Mouse (Mus musculus) cerebellum, adult 2 months (tissue): Measurements from ENCODE around the gene Hus1b. TPM values are rescaled to one million over a fixed set of nuclear protein-coding genes. Genes with fewer than 3 reads are reported as not detected.

ENCODE experiments used
- DNase-seq, 2 experiments: peaks; one replicate each; pipeline ENCODE4 v3.0.0; 2021
- H3K27ac ChIP-seq: fragments of 200-500 bp; 2 replicates; pipeline ENCODE4 v1.5.1; 2012; ENCODE audit warnings: low read length, control low read depth, inconsistent platforms; ENCODE audit not compliant: insufficient read depth
- H3K27me3 ChIP-seq: fragments of 200-500 bp; 2 replicates; pipeline ENCODE4 v1.6.1; 2012; ENCODE audit warnings: inconsistent platforms, mild to moderate bottlenecking, low read length, moderate library complexity; ENCODE audit not compliant: control insufficient read depth, insufficient read depth
- H3K4me1 ChIP-seq: fragments of 200-500 bp; 2 replicates; pipeline ENCODE4 v1.6.1; 2011; ENCODE audit warnings: low read length; ENCODE audit not compliant: control insufficient read depth, insufficient read depth
- H3K4me3 ChIP-seq: fragments of 200-500 bp; replicated peaks from 2 replicates; pipeline ENCODE3; 2011; ENCODE audit warnings: mild to moderate bottlenecking, low read depth, low read length, control low read depth; ENCODE audit not compliant: insufficient read depth
- CTCF ChIP-seq: fragments of 200-500 bp; IDR thresholded peaks from 2 replicates; pipeline ENCODE4 v1.5.1; 2011; ENCODE audit warnings: low read depth, mild to moderate bottlenecking, control low read depth, low read length, moderate library complexity, borderline replicate concordance; ENCODE audit not compliant: insufficient read depth
- POLR2A ChIP-seq: fragments of 200-500 bp; IDR thresholded peaks from 2 replicates; pipeline ENCODE4 v1.6.1; 2011; ENCODE audit warnings: low read length, control low read depth, borderline replicate concordance; ENCODE audit not compliant: insufficient read depth
- WGBS: fragments of 180-500 bp; shearing (Covaris S2); methylation state at CpG from one replicate; pipeline ENCODE4 v1.1.7; 2018; 5-methylcytosine and 5-hydroxymethylcytosine counted together
- polyA plus RNA-seq: library from polyadenylated mRNA; depleted of rRNA; stranded (reverse); fragments of >200 nt; gene quantifications from 2 replicates; pipeline ENCODE4 v1.2.3, GENCODE M21; 2012

Gene Hus1b
- polyA plus RNA-seq, 1 experiment = 0.26 TPM

- WGBS = 4% methylated on average over 27 of the region's 27 CpGs
- peak; percentile 71 to 75 for DNase-seq
- H3K27ac ChIP-seq = peak overlapping the region; percentile 64
- no peak for TF ChIP-seq CTCF
- peak; percentile 37; the same call in 1 of the 2 replicates for TF ChIP-seq POLR2A
- no peaks in the 10 kb centered on the region for H3K27me3 ChIP-seq
- peak overlapping the region; percentile 73 for H3K4me3 ChIP-seq
- peaks cover 2% of the 10 kb centered on the region; the same call in 1 of the 2 replicates for H3K4me1 ChIP-seq
These were observed 38.3 kb upstream of the Hus1b start for GRCm38 (mm10) chr13:30985598-30986466.

- Histone ChIP-seq H3K4me1 (peaks cover 2% of the 10 kb centered on the region; the same call in 1 of the 2 replicates), H3K27ac (no peak overlapping the region), H3K27me3 (no peaks in the 10 kb centered on the region), H3K4me3 (peak overlapping the region; percentile 73)
- TF ChIP-seq CTCF = no peak
- no peak for TF ChIP-seq POLR2A
- DNase-seq = no peak
- 5% methylated on average over 13 of the region's 13 CpGs for WGBS
These were observed 37.7 kb upstream of the Hus1b start for GRCm38 (mm10) chr13:30985275-30985597.

- TF ChIP-seq POLR2A (no peak), CTCF (peak; percentile 41; the same call in 1 of the 2 replicates)
- Histone ChIP-seq H3K27ac (no peak overlapping the region), H3K4me3 (no peak overlapping the region), H3K4me1 (peaks cover 2% of the 10 kb centered on the region; the same call in 1 of the 2 replicates), H3K27me3 (no peaks in the 10 kb centered on the region)
- peak in 1 of 2 experiments; percentile 14 for DNase-seq
- 100% methylated on average over 1 of the region's 1 CpGs for WGBS
These were observed 34.1 kb upstream of the Hus1b start for GRCm38 (mm10) chr13:30981666-30982065.

- Histone ChIP-seq H3K27ac (no peak overlapping the region), H3K27me3 (no peaks in the 10 kb centered on the region), H3K4me3 (no peak overlapping the region), H3K4me1 (no peaks in the 10 kb centered on the region)
- TF ChIP-seq POLR2A (no peak), CTCF (no peak)
- no peak for DNase-seq
- 14% methylated on average over 4 of the region's 4 CpGs for whole genome bisulfite sequencing
These were observed 30.7 kb upstream of the Hus1b start for GRCm38 (mm10) chr13:30978224-30978623.

GRCm38 (mm10) chr13:30976536-30977084, 29.1 kb upstream of the Hus1b start:
- H3K4me1 ChIP-seq = no peaks in the 10 kb centered on the region
- no peak overlapping the region for H3K27ac ChIP-seq
- H3K27me3 ChIP-seq = no peaks in the 10 kb centered on the region
- no peak for DNase-seq
- H3K4me3 ChIP-seq = no peak overlapping the region
- WGBS = 39% methylated on average over 8 of the region's 8 CpGs
- TF ChIP-seq POLR2A = no peak

- H3K4me3 ChIP-seq = peak overlapping the region; percentile 88
- H3K27ac ChIP-seq = peak overlapping the region; percentile 30; the same call in 1 of the 2 replicates
- H3K27me3 ChIP-seq = no peaks in the 10 kb centered on the region
- 19% methylated on average over 5 of the region's 5 CpGs for WGBS
- H3K4me1 ChIP-seq = no peaks in the 10 kb centered on the region
- no peak for TF ChIP-seq CTCF
- TF ChIP-seq POLR2A = no peak
- DNase-seq = no peak
These were observed 26.7 kb upstream of the Hus1b start for GRCm38 (mm10) chr13:30974247-30974630.

GRCm38 (mm10) chr13:30973501-30974246, 26.1 kb upstream of the Hus1b start, which contains the start of the genes Exoc2 and Gm5447:
Exoc2 (minus strand) TSS chr13:30974093.
Gm5447 (plus strand) TSS chr13:30974204.
- Histone ChIP-seq H3K27me3 (no peaks in the 10 kb centered on the region), H3K4me3 (peak within 1 kb of the TSS; percentile 88), H3K4me1 (no peaks in the 10 kb centered on the region), H3K27ac (peak within 1 kb of the TSS; percentile 61; the same call in 1 of the 2 replicates)
- DNase-seq = peak; percentile 86 to 88
- TF ChIP-seq POLR2A = peak; percentile 59; the same call in 1 of the 2 replicates
- TF ChIP-seq CTCF = no peak
- WGBS = under 1% methylated on average over 54 of the region's 54 CpGs

GRCm38 (mm10) chr13:30972102-30972501, 24.5 kb upstream of the Hus1b start:
- no peak overlapping the region for H3K4me3 ChIP-seq
- 94% methylated on average over 2 of the region's 2 CpGs for WGBS
- no peak for TF ChIP-seq POLR2A
- TF ChIP-seq CTCF = no peak
- DNase-seq = no peak
- H3K27me3 ChIP-seq = no peaks in the 10 kb centered on the region
- no peaks in the 10 kb centered on the region for H3K4me1 ChIP-seq
- H3K27ac ChIP-seq = no peak overlapping the region
